Mouse (Mus musculus): ENCODE measurements at regions not wholly inside any gene's neighbourhood (a gene's known extent, or its start where the extent isn't known, plus 50 kb on each side); places are given as distances from the start of the nearest gene placed in this dataset.
A peak's percentile ranks its signal among the peaks of the same experiment; 100 is the strongest.

GRCm38 (mm10) chr7:78023075-78023474, 714.7 kb downstream of the Ntrk3 start:
- Histone ChIP-seq H3K36me3 (ENCODE audit: control insufficient read depth, insufficient read depth, low read length) (no peaks in the 10 kb centered on the region), H3K9ac (ENCODE audit: low read length) (no peak overlapping the region)
- 70% methylated on average over 3 of the region's 3 CpGs for WGBS

DNA sequence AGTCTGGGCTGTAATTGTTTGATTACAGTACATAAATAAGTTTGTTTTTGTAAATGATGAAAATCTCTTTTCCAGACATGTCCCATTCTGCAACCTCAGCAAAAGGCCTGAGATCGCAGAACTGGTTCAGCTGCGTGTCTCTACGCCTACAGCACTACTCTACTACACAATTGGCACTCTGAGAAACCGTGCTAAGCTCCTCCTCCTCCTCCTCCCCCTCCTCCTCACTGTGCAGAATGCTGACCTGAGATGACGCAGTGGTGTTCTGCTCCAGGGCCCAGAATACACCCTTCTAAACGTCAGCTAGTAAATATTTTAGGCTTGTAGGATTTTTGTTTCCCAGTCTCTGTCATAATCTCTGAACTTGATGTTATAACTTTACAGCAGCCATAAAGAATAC, 724.2 kb downstream of the Ntrk3 start:
- H3K4me2 ChIP-seq (ENCODE audit: low read depth), result no peak overlapping the region
- H3K36me3 ChIP-seq (ENCODE audit: control insufficient read depth, insufficient read depth, low read length), result no peaks in the 10 kb centered on the region
- H3K9me3 ChIP-seq (ENCODE audit: control insufficient read depth, low read length), result no peaks in the 10 kb centered on the region
- no peak for ATAC-seq (ENCODE audit: insufficient read depth, low FRiP score, low TSS enrichment)
- H3K27me3 ChIP-seq (ENCODE audit: control insufficient read depth, insufficient read depth, low read length), result no peaks in the 10 kb centered on the region
- H3K27ac ChIP-seq (ENCODE audit: low read depth, low read length), result no peak overlapping the region
- DNase-seq (ENCODE audit: low spot score), result no peak
- no peak overlapping the region for H3K4me3 ChIP-seq (ENCODE audit: low read depth, low read length)
- no peaks in the 10 kb centered on the region for H3K4me1 ChIP-seq (ENCODE audit: control insufficient read depth, insufficient read depth, low read length)
- no peak overlapping the region for H3K9ac ChIP-seq (ENCODE audit: low read length)
- WGBS, result 65% methylated on average over 6 of the region's 6 CpGs

More at GRCm38 (mm10) chr7:78023075-78023474, 714.7 kb downstream of the Ntrk3 start:
- Histone ChIP-seq H3K9me3 (ENCODE audit: control insufficient read depth, low read length) (no peaks in the 10 kb centered on the region), H3K4me2 (ENCODE audit: low read depth) (no peak overlapping the region), H3K4me1 (ENCODE audit: control insufficient read depth, insufficient read depth, low read length) (no peaks in the 10 kb centered on the region), H3K27ac (ENCODE audit: low read depth, low read length) (no peak overlapping the region), H3K4me3 (ENCODE audit: low read depth, low read length) (no peak overlapping the region), H3K27me3 (ENCODE audit: control insufficient read depth, insufficient read depth, low read length) (no peaks in the 10 kb centered on the region)
- ATAC-seq (ENCODE audit: insufficient read depth, low FRiP score, low TSS enrichment) (no peak), DNase-seq (ENCODE audit: low spot score) (no peak)

- Histone ChIP-seq H3K4me1 (ENCODE audit: control insufficient read depth, insufficient read depth, low read length) (no peaks in the 10 kb centered on the region), H3K9me3 (ENCODE audit: control insufficient read depth, low read length) (no peaks in the 10 kb centered on the region), H3K27ac (ENCODE audit: low read depth, low read length) (no peak overlapping the region), H3K27me3 (ENCODE audit: control insufficient read depth, insufficient read depth, low read length) (no peaks in the 10 kb centered on the region), H3K9ac (ENCODE audit: low read length) (no peak overlapping the region), H3K4me2 (ENCODE audit: low read depth) (no peak overlapping the region), H3K4me3 (ENCODE audit: low read depth, low read length) (no peak overlapping the region), H3K36me3 (ENCODE audit: control insufficient read depth, insufficient read depth, low read length) (no peaks in the 10 kb centered on the region)
- ATAC-seq (ENCODE audit: insufficient read depth, low FRiP score, low TSS enrichment) (no peak), DNase-seq (ENCODE audit: low spot score) (no peak)
- 67% methylated on average over 2 of the region's 2 CpGs for WGBS
These were observed 734.7 kb downstream of the Ntrk3 start for GRCm38 (mm10) chr7:78003086-78003485.

DNA sequence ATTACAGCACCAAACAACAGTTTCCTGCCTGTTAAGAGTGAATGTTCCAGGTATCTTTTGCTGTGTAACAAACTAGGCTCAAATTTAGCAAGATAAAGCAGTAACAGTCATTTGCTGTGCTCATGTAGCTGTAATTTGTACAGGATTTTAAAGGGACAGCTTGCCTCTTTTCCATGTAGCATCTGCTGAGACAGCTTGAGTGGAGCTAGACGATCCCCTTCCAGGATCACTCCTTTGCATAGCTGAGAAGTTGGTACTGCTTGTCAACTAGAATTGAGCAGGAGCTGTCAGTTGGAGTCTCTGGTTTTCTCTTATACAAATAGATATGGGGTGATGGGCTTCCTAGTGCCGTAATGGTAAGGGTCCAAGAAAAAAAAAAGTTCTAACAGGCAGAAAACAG, 744.0 kb downstream of the Ntrk3 start:
- 85% methylated on average over 2 of the region's 2 CpGs for WGBS
- Histone ChIP-seq H3K36me3 (ENCODE audit: control insufficient read depth, insufficient read depth, low read length) (no peaks in the 10 kb centered on the region), H3K27me3 (ENCODE audit: control insufficient read depth, insufficient read depth, low read length) (no peaks in the 10 kb centered on the region), H3K27ac (ENCODE audit: low read depth, low read length) (no peak overlapping the region), H3K9ac (ENCODE audit: low read length) (no peak overlapping the region), H3K4me3 (ENCODE audit: low read depth, low read length) (no peak overlapping the region), H3K4me1 (ENCODE audit: control insufficient read depth, insufficient read depth, low read length) (no peaks in the 10 kb centered on the region), H3K9me3 (ENCODE audit: control insufficient read depth, low read length) (no peaks in the 10 kb centered on the region), H3K4me2 (ENCODE audit: low read depth) (no peak overlapping the region)
- no peak for ATAC-seq (ENCODE audit: insufficient read depth, low FRiP score, low TSS enrichment)
- DNase-seq (ENCODE audit: low spot score), result no peak

DNA sequence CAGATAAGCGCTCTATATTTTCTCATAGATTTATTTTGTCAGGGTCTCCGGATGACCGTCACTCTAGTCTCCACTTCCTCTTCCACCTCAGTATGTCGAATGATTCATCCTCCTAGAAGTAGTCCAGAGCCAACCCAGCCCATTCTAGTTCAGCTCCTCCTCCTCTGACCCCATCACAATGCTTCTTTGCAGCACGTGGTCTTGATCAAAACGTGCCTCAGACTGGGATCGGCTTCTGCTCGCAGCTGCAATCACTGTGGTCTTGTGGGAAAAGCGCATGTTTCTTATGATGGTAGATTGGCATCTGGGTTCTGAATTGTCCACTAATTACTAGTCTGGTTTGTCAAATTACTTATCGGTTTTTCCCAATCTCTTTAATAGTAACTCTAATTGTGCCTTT, 747.7 kb downstream of the Ntrk3 start:
- ATAC-seq (ENCODE audit: insufficient read depth, low FRiP score, low TSS enrichment), result no peak
- Histone ChIP-seq H3K9ac (ENCODE audit: low read length) (no peak overlapping the region), H3K9me3 (ENCODE audit: control insufficient read depth, low read length) (no peaks in the 10 kb centered on the region), H3K4me3 (ENCODE audit: low read depth, low read length) (no peak overlapping the region), H3K27me3 (ENCODE audit: control insufficient read depth, insufficient read depth, low read length) (no peaks in the 10 kb centered on the region), H3K27ac (ENCODE audit: low read depth, low read length) (no peak overlapping the region), H3K36me3 (ENCODE audit: control insufficient read depth, insufficient read depth, low read length) (no peaks in the 10 kb centered on the region), H3K4me2 (ENCODE audit: low read depth) (no peak overlapping the region), H3K4me1 (ENCODE audit: control insufficient read depth, insufficient read depth, low read length) (no peaks in the 10 kb centered on the region)
- 75% methylated on average over 10 of the region's 10 CpGs for WGBS
- no peak for DNase-seq (ENCODE audit: low spot score)

- DNase-seq (ENCODE audit: low spot score) (no peak), ATAC-seq (ENCODE audit: insufficient read depth, low FRiP score, low TSS enrichment) (no peak)
- WGBS, result 65% methylated on average over 5 of the region's 5 CpGs
- Histone ChIP-seq H3K36me3 (ENCODE audit: control insufficient read depth, insufficient read depth, low read length) (no peaks in the 10 kb centered on the region), H3K4me3 (ENCODE audit: low read depth, low read length) (no peak overlapping the region), H3K9ac (ENCODE audit: low read length) (no peak overlapping the region), H3K4me2 (ENCODE audit: low read depth) (no peak overlapping the region), H3K27ac (ENCODE audit: low read depth, low read length) (no peak overlapping the region), H3K4me1 (ENCODE audit: control insufficient read depth, insufficient read depth, low read length) (no peaks in the 10 kb centered on the region), H3K9me3 (ENCODE audit: control insufficient read depth, low read length) (no peaks in the 10 kb centered on the region), H3K27me3 (ENCODE audit: control insufficient read depth, insufficient read depth, low read length) (no peaks in the 10 kb centered on the region)
These were observed 749.6 kb downstream of the Ntrk3 start for GRCm38 (mm10) chr7:77988177-77988576.

- Histone ChIP-seq H3K4me1 (ENCODE audit: control insufficient read depth, insufficient read depth, low read length) (no peaks in the 10 kb centered on the region), H3K27ac (ENCODE audit: low read depth, low read length) (no peak overlapping the region), H3K9ac (ENCODE audit: low read length) (no peak overlapping the region), H3K9me3 (ENCODE audit: control insufficient read depth, low read length) (no peaks in the 10 kb centered on the region), H3K36me3 (ENCODE audit: control insufficient read depth, insufficient read depth, low read length) (no peaks in the 10 kb centered on the region), H3K27me3 (ENCODE audit: control insufficient read depth, insufficient read depth, low read length) (no peaks in the 10 kb centered on the region), H3K4me3 (ENCODE audit: low read depth, low read length) (no peak overlapping the region), H3K4me2 (ENCODE audit: low read depth) (no peak overlapping the region)
- DNase-seq (ENCODE audit: low spot score), result no peak
- ATAC-seq (ENCODE audit: insufficient read depth, low FRiP score, low TSS enrichment), result no peak
- 72% methylated on average over 2 of the region's 2 CpGs for WGBS
These were observed 771.2 kb downstream of the Ntrk3 start for GRCm38 (mm10) chr7:77966658-77967057.

DNA sequence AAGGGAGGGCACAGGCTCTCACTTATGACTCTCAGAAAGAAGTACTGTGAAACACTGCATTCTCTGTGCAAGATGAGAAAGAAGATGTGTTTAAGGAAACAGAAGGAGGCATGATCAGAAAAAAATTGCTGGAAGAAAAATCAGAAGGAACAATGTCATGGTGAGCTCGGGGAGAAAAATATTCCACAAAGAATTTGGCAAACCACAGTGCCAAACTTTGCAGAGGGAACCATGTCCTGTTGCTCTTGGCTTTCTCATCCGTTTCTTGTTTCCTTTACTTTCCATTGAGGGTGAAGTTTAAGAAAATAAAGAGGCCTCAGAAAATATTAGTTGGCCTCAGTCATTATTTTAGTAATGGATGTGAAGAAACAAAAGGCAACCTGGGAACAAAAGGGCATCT, 804.4 kb downstream of the Ntrk3 start:
- no peak overlapping the region for H3K4me2 ChIP-seq (ENCODE audit: low read depth)
- no peak overlapping the region for H3K9ac ChIP-seq (ENCODE audit: low read length)
- no peaks in the 10 kb centered on the region for H3K27me3 ChIP-seq (ENCODE audit: control insufficient read depth, insufficient read depth, low read length)
- ATAC-seq (ENCODE audit: insufficient read depth, low FRiP score, low TSS enrichment), result no peak
- no peaks in the 10 kb centered on the region for H3K36me3 ChIP-seq (ENCODE audit: control insufficient read depth, insufficient read depth, low read length)
- 62% methylated on average over 2 of the region's 2 CpGs for WGBS
- 0 out of 2 replicates have a peak, but pooled peaks cover 3% of the 10 kb centered on the region for H3K4me1 ChIP-seq (ENCODE audit: control insufficient read depth, insufficient read depth, low read length)
- DNase-seq (ENCODE audit: low spot score), result no peak
- no peak overlapping the region for H3K4me3 ChIP-seq (ENCODE audit: low read depth, low read length)
- no peak overlapping the region for H3K27ac ChIP-seq (ENCODE audit: low read depth, low read length)
- H3K9me3 ChIP-seq (ENCODE audit: control insufficient read depth, low read length), result no peaks in the 10 kb centered on the region

GRCm38 (mm10) chr7:77928479-77929467, 809.0 kb downstream of the Ntrk3 start:
- DNase-seq (ENCODE audit: low spot score) (peak; percentile 11), ATAC-seq (ENCODE audit: insufficient read depth, low FRiP score, low TSS enrichment) (peak; percentile 65)
- H3K4me2 ChIP-seq (ENCODE audit: low read depth), result no peak overlapping the region
- H3K9ac ChIP-seq (ENCODE audit: low read length), result no peak overlapping the region
- 81% methylated on average over 4 of the region's 4 CpGs for WGBS
- H3K9me3 ChIP-seq (ENCODE audit: control insufficient read depth, low read length), result no peaks in the 10 kb centered on the region
- 0 out of 2 replicates have a peak, but pooled peaks cover 3% of the 10 kb centered on the region for H3K4me1 ChIP-seq (ENCODE audit: control insufficient read depth, insufficient read depth, low read length)
- no peak overlapping the region for H3K4me3 ChIP-seq (ENCODE audit: low read depth, low read length)
- H3K36me3 ChIP-seq (ENCODE audit: control insufficient read depth, insufficient read depth, low read length), result no peaks in the 10 kb centered on the region
- no peaks in the 10 kb centered on the region for H3K27me3 ChIP-seq (ENCODE audit: control insufficient read depth, insufficient read depth, low read length)
- H3K27ac ChIP-seq (ENCODE audit: low read depth, low read length), result no peak overlapping the region

All from neural tube, embryonic 11.5 days (tissue).